Mouse (Mus musculus) megakaryocyte, embryonic 14.5 days (primary cell): ENCODE results near the gene Mrpl21. TPM values are rescaled to one million over a fixed set of nuclear protein-coding genes. Genes with fewer than 3 reads are reported as not detected.

Source experiments
- H3K27me3 ChIP-seq: replicated peaks from 2 replicates; pipeline ENCODE3; 2012; ENCODE audit warnings: inconsistent platforms
- H3K36me3 ChIP-seq: replicated peaks from 2 replicates; pipeline ENCODE3; 2012; ENCODE audit warnings: low read length, inconsistent platforms, mixed read lengths
- H3K4me1 ChIP-seq: 2 replicates; pipeline ENCODE4 v1.6.1; 2012; ENCODE audit warnings: inconsistent platforms
- H3K4me3 ChIP-seq: replicated peaks from 2 replicates; pipeline ENCODE3; 2012; ENCODE audit warnings: moderate library complexity, mild to moderate bottlenecking, inconsistent platforms
- H3K9me3 ChIP-seq: 2 replicates; pipeline ENCODE4 v1.6.1; 2012; ENCODE audit warnings: inconsistent platforms
- FLI1 ChIP-seq: IDR thresholded peaks from 2 replicates; pipeline ENCODE4 v1.6.1; 2012; ENCODE audit warnings: low read length, inconsistent platforms, mixed read lengths
- GATA1 ChIP-seq: IDR thresholded peaks from 3 replicates; pipeline ENCODE4 v1.6.1; 2012; ENCODE audit warnings: mixed read lengths, low read length, inconsistent platforms, borderline replicate concordance
- polyA plus RNA-seq: library from polyadenylated mRNA; stranded (reverse); fragments of >175 nt; gene quantifications from 2 replicates; pipeline ENCODE4 v1.2.3, GENCODE M21; 2012; ENCODE audit warnings: low replicate concordance; ENCODE audit not compliant: insufficient read depth

The Mrpl21 gene
- polyA plus RNA-seq, 1 experiment: 14.9 TPM

DNA sequence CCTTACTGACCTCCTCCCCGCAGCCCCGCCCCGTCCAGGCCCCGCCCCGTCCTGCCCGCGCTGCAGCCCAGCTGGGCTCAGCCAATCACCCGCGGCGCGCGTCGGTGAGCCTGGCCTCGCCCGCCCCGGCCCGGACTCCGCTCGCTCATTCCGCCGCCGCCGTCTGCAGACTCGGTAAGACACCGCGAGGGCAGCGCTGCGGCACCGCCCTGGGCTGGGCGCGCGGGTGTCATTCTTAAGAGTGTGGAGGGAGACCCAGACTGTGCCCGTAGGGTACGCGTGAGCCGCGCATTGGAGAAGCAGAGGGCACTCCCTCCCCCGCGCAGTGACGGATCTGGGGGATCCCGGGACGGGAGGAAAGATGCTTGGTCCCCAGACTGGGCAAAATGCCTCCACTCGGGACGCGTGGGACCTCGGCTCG lies 40.5 kb downstream of the Mrpl21 start:
- H3K9me3 ChIP-seq: no peaks in the 10 kb centered on the region
- TF ChIP-seq FLI1 (no peak), GATA1 (no peak)
- no peaks in the 10 kb centered on the region for H3K27me3 ChIP-seq
- H3K4me3 ChIP-seq: peak overlapping the region; percentile 97
- peaks cover 67% of the 10 kb centered on the region for H3K4me1 ChIP-seq
- H3K36me3 ChIP-seq: peaks cover 3% of the 10 kb centered on the region

GRCm38 (mm10) chr19:3323753-3324270 lies 41.1 kb downstream of the Mrpl21 start:
- H3K27me3 ChIP-seq: no peaks in the 10 kb centered on the region
- H3K9me3 ChIP-seq: no peaks in the 10 kb centered on the region
- H3K4me1 ChIP-seq: peaks cover 73% of the 10 kb centered on the region
- H3K36me3 ChIP-seq: peaks cover 5% of the 10 kb centered on the region
- H3K4me3 ChIP-seq: peak overlapping the region; percentile 97
- TF ChIP-seq GATA1 (no peak), FLI1 (no peak)

- Histone ChIP-seq H3K36me3 (peaks cover 6% of the 10 kb centered on the region), H3K4me3 (peak overlapping the region; percentile 97), H3K4me1 (peaks cover 77% of the 10 kb centered on the region), H3K27me3 (no peaks in the 10 kb centered on the region), H3K9me3 (no peaks in the 10 kb centered on the region)
- no peak for TF ChIP-seq GATA1
- no peak for TF ChIP-seq FLI1
Measured at GRCm38 (mm10) chr19:3324271-3324811, 41.6 kb downstream of the Mrpl21 start.

DNA sequence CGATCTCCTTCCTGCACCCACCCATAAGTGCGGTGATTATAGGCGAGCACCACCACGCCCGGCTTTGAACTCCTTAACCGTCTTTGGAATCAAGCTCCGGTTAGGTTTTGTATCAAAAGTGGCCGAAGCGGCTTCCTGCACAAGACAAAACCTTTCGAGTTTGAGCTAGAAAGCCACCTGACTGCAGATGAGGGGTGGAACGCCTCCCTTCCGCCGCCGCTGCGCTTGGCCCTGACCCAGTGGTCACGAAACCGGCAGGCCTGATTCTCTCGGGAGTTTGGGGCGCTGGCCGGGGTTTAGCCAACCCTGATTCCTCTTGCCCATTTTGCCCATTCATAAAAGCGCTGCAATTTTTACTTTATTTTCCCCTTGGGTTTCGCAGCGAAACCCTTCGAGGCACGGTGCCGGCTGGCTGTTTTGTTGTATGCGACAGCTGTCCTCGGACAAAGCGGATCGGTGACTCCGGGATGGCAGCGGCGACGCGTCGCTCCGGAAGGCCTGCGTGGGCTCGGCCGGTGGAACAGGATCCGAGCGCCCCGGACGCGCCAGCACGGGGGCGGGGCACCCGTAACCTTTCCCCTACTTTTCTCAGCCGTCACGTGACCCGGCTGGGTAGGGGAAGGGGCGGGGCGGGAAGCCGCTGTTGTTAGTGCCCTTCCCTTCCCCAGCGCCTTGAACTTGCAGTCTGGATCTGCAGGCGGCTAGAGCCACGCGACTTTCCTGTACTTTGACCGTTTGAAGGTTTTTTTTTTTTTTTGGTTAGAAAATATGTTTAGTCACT lies 42.4 kb downstream of the Mrpl21 start:
- peaks cover 6% of the 10 kb centered on the region for H3K36me3 ChIP-seq
- H3K27me3 ChIP-seq: no peaks in the 10 kb centered on the region
- H3K4me3 ChIP-seq: peak overlapping the region; percentile 97
- no peaks in the 10 kb centered on the region for H3K9me3 ChIP-seq
- no peak for TF ChIP-seq GATA1
- 0 out of 2 replicates have a peak, but pooled peaks have one; percentile 19 for TF ChIP-seq FLI1
- H3K4me1 ChIP-seq: peaks cover 77% of the 10 kb centered on the region

- peaks cover 77% of the 10 kb centered on the region for H3K4me1 ChIP-seq
- TF ChIP-seq GATA1 (no peak), FLI1 (no peak)
- peak overlapping the region; percentile 97 for H3K4me3 ChIP-seq
- H3K27me3 ChIP-seq: no peaks in the 10 kb centered on the region
- H3K36me3 ChIP-seq: peaks cover 6% of the 10 kb centered on the region
- no peaks in the 10 kb centered on the region for H3K9me3 ChIP-seq
Measured at GRCm38 (mm10) chr19:3325771-3326478, 43.2 kb downstream of the Mrpl21 start.

GRCm38 (mm10) chr19:3326479-3327047 lies 43.9 kb downstream of the Mrpl21 start:
- Histone ChIP-seq H3K4me1 (peaks cover 74% of the 10 kb centered on the region), H3K36me3 (peaks cover 6% of the 10 kb centered on the region), H3K9me3 (no peaks in the 10 kb centered on the region), H3K4me3 (peak overlapping the region; percentile 38), H3K27me3 (no peaks in the 10 kb centered on the region)
- TF ChIP-seq FLI1: no peak
- no peak for TF ChIP-seq GATA1

DNA sequence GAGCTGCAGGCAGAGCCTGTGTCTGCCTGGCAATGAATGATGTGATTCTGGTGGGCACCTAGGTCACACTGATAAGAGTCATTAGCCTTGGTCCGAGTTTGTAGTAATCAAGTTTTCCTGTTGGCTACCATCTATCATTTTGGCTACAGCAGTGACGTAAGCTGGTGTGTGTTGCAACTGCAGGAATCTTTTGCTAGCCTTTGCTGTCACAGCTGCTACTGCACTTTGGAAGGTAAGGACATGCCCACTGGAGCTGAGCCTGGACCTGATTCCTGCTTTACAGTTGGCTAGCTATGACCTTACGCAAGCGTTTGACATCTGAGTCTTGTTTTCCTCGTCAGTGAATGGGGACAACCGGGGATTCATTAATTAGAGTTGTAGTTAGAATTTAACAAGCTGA lies 50.5 kb downstream of the Mrpl21 start:
- Histone ChIP-seq H3K4me1 (peaks cover 89% of the 10 kb centered on the region), H3K9me3 (no peaks in the 10 kb centered on the region), H3K4me3 (no peak overlapping the region), H3K36me3 (peaks cover 10% of the 10 kb centered on the region), H3K27me3 (no peaks in the 10 kb centered on the region)
- no peak for TF ChIP-seq FLI1
- TF ChIP-seq GATA1: no peak

GRCm38 (mm10) chr19:3333694-3334515 lies 51.2 kb downstream of the Mrpl21 start:
- no peaks in the 10 kb centered on the region for H3K9me3 ChIP-seq
- peaks cover 7% of the 10 kb centered on the region for H3K36me3 ChIP-seq
- peak overlapping the region; percentile 26 for H3K4me3 ChIP-seq
- TF ChIP-seq GATA1: no peak
- no peak for TF ChIP-seq FLI1
- H3K27me3 ChIP-seq: no peaks in the 10 kb centered on the region
- H3K4me1 ChIP-seq: peaks cover 89% of the 10 kb centered on the region

DNA sequence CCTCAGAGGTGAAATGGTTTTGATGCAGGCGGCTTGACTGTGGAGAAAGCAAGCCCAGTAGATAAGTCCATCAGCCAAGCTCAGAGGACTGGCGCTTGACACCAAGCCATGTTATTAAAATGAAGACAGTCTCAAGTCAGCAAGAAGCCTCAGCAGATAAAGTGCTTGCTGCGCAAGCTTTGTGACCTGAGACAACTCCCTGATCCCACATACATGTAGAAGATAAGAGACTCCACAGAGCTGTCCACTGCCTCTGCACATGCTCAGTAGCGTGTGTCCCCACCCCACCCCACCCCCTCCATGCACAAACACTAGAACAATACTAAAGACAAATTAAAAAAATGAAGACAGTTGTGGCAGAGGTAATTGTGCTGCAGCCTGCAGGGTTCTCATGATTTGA lies 51.8 kb downstream of the Mrpl21 start:
- Histone ChIP-seq H3K36me3 (peaks cover 11% of the 10 kb centered on the region), H3K9me3 (no peaks in the 10 kb centered on the region), H3K4me3 (peak overlapping the region; percentile 26), H3K27me3 (no peaks in the 10 kb centered on the region), H3K4me1 (peaks cover 89% of the 10 kb centered on the region)
- TF ChIP-seq FLI1: no peak
- TF ChIP-seq GATA1: no peak
